Mouse (Mus musculus): ENCODE measurements around the gene Vmn1r170.
"Not testable (repeated sequence)": the region's sequence is repeated elsewhere in the genome, so short reads cannot be mapped to it uniquely, and the experiment has no call there.

- not testable (repeated sequence) for TF ChIP-seq CEBPB (IDR thresholded peaks at IDR 0.05; ENCODE audit: insufficient read depth, poor library complexity, severe bottlenecking); POLR2A (IDR thresholded peaks at IDR 0.05; ENCODE audit: insufficient read length, low read depth); MAX (IDR thresholded peaks at IDR 0.05; ENCODE audit: low read depth); USF1 (IDR thresholded peaks at IDR 0.05; ENCODE audit: low read depth)
Measured at GRCm38 (mm10) chr7:23605875-23606274, at the start of gene Vmn1r170.
